Mouse (Mus musculus) embryonic fibroblast, embryonic 13.5 days (primary cell): ENCODE measurements around the gene Gpr87.

Experiments
- CTCF ChIP-seq: IDR thresholded peaks from 2 replicates; pipeline ENCODE4 v1.5.1; 2011; ENCODE audit warnings: mild to moderate bottlenecking, control low read depth, low read length, moderate library complexity, borderline replicate concordance; ENCODE audit not compliant: insufficient read depth
- POLR2A ChIP-seq: IDR thresholded peaks from 2 replicates; pipeline ENCODE4 v1.6.1; 2011; ENCODE audit warnings: low read depth, mild to moderate bottlenecking, control low read depth, low read length, moderate library complexity

- TF ChIP-seq CTCF: no peak
- TF ChIP-seq POLR2A: no peak
These were observed 15.2 kb upstream of the Gpr87 start for GRCm38 (mm10) chr3:59210089-59210488.
